Mouse (Mus musculus): Measurements from ENCODE around the gene Stkld1. TPM values are rescaled to one million over a fixed set of nuclear protein-coding genes. Genes with fewer than 3 reads are reported as not detected.

Stkld1 gene
- total and polyA plus RNA-seq, 3 experiments, result 0.13 to 0.29 (median 0.19) TPM

GRCm38 (mm10) chr2:26954735-26955395, 21.0 kb downstream of the Stkld1 start:
- dilution Hi-C loops (cut with MboI; ENCODE audit: extremely low pct_ligation_motif_present, extremely low pct_unique_long_range_greater_than_20kb, low sequenced_read_pairs), result no loop called here
- Histone ChIP-seq H3K27me3 (replicated peaks) (no peaks in the 10 kb centered on the region), H3K9me3 (replicated peaks; ENCODE audit: low read length) (no peaks in the 10 kb centered on the region), H3K27ac (ENCODE audit: insufficient read depth, low read depth) (no peak overlapping the region), H3K36me3 (replicated peaks in 1 of 2; ENCODE audit: control insufficient read depth in 1 of 2, insufficient read depth in 1 of 2, low read length in 1 of 2) (peaks cover 71 to 92% of the 10 kb centered on the region in 2 experiments), H3K4me3 (replicated peaks in 1 of 3; ENCODE audit: low read depth in 2 of 3, low read length in 2 of 3, poor library complexity in 1 of 3) (no peak overlapping the region), H3K4me1 (ENCODE audit: control insufficient read depth in 1 of 2, insufficient read depth in 2 of 2) (peaks cover 0 to 5% of the 10 kb centered on the region in 2 experiments; a peak in 1 of 4 replicates), H3K79me2 (replicated peaks; ENCODE audit: control insufficient read depth, extremely low read depth, insufficient read depth, poor library complexity, severe bottlenecking) (no peaks in the 10 kb centered on the region), H3K9ac (ENCODE audit: insufficient read depth, low read depth) (no peak overlapping the region), H3K4me2 (ENCODE audit: insufficient read depth, low read depth, poor library complexity, severe bottlenecking) (no peak overlapping the region)
- DNase-seq (ENCODE audit: extremely low read depth), result no peak
- TF ChIP-seq TCF12 (IDR thresholded peaks at IDR 0.05; ENCODE audit: low read depth, low read length), result no peak
- no peak for TF ChIP-seq MEF2A (IDR thresholded peaks at IDR 0.05; ENCODE audit: borderline replicate concordance, low read depth, low read length)
- TF ChIP-seq UBTF (IDR thresholded peaks at IDR 0.05; ENCODE audit: low read depth, low read length), result no peak
- no peak for TF ChIP-seq ZKSCAN1 (IDR thresholded peaks at IDR 0.05; ENCODE audit: borderline replicate concordance, low read depth, low read length)
- no peak for TF ChIP-seq POLR2A (IDR thresholded peaks at IDR 0.05; ENCODE audit: low read depth, low read length)
- no peak for TF ChIP-seq ZMIZ1 (IDR thresholded peaks at IDR 0.05; ENCODE audit: low read depth, low read length)
- TF ChIP-seq SIN3A (IDR thresholded peaks at IDR 0.05; ENCODE audit: low read length), result no peak
- no peak for TF ChIP-seq E2F4 (IDR thresholded peaks at IDR 0.05; ENCODE audit: insufficient replicate concordance, low read depth, low read length)
- no peak for TF ChIP-seq MAX (IDR thresholded peaks at IDR 0.05; ENCODE audit: low read length)
- no peak for TF ChIP-seq SMC3 (IDR thresholded peaks at IDR 0.05; ENCODE audit: low read depth, low read length)
- no peak for TF ChIP-seq ZC3H11A (IDR thresholded peaks at IDR 0.05; ENCODE audit: low read depth, low read length)
- TF ChIP-seq JUND (conservative IDR thresholded peaks at IDR 0.05; ENCODE audit: low read depth, low read length), result no peak
- no peak for TF ChIP-seq ELF1 (IDR thresholded peaks at IDR 0.05; ENCODE audit: low read depth, low read length)
- in situ Hi-C loops (cut with MboI; ENCODE audit: low pct_ligation_motif_present, low pct_unique_long_range_greater_than_20kb, low sequenced_read_pairs), result no loop called here

- peaks cover 3% of the 10 kb centered on the region for H3K79me2 ChIP-seq (replicated peaks; ENCODE audit: control insufficient read depth, extremely low read depth, insufficient read depth, poor library complexity, severe bottlenecking)
- no peak overlapping the region for H3K4me2 ChIP-seq (ENCODE audit: insufficient read depth, low read depth, poor library complexity, severe bottlenecking)
- DNase-seq (ENCODE audit: extremely low read depth), result no peak
- no peak overlapping the region for H3K27ac ChIP-seq (ENCODE audit: insufficient read depth, low read depth)
- no peak for TF ChIP-seq CHD1 (IDR thresholded peaks at IDR 0.05; ENCODE audit: low read depth, low read length)
- TF ChIP-seq SMC3 (IDR thresholded peaks at IDR 0.05; ENCODE audit: low read depth, low read length), result no peak
- no peak for TF ChIP-seq POLR2A (IDR thresholded peaks at IDR 0.05; ENCODE audit: low read depth, low read length)
- no peak for TF ChIP-seq MXI1 (IDR thresholded peaks at IDR 0.05; ENCODE audit: low read depth, low read length)
- TF ChIP-seq CHD2 (IDR thresholded peaks at IDR 0.05; ENCODE audit: low read length), result no peak
- TF ChIP-seq IRF4 (IDR thresholded peaks at IDR 0.05; ENCODE audit: low read depth, low read length), result no peak
- no peak for TF ChIP-seq ZNF384 (IDR thresholded peaks at IDR 0.05; ENCODE audit: low read depth, low read length)
- TF ChIP-seq RAD21 (IDR thresholded peaks at IDR 0.05; ENCODE audit: low read depth, low read length), result no peak
- TF ChIP-seq USF2 (conservative IDR thresholded peaks at IDR 0.05; ENCODE audit: low read depth, low read length), result no peak
- in situ Hi-C loops (cut with MboI; ENCODE audit: low pct_ligation_motif_present, low pct_unique_long_range_greater_than_20kb, low sequenced_read_pairs), result no loop called here
- no peaks in the 10 kb centered on the region for H3K27me3 ChIP-seq (replicated peaks)
- H3K9ac ChIP-seq (ENCODE audit: insufficient read depth, low read depth), result no peak overlapping the region
- dilution Hi-C loops (cut with MboI; ENCODE audit: extremely low pct_ligation_motif_present, extremely low pct_unique_long_range_greater_than_20kb, low sequenced_read_pairs), result no loop called here
- H3K4me3 ChIP-seq (replicated peaks in 1 of 3; ENCODE audit: low read depth in 2 of 3, low read length in 2 of 3, poor library complexity in 1 of 3), result no peak overlapping the region
- H3K9me3 ChIP-seq (replicated peaks; ENCODE audit: low read length), result no peaks in the 10 kb centered on the region
- H3K36me3 ChIP-seq (replicated peaks in 1 of 2; ENCODE audit: control insufficient read depth in 1 of 2, insufficient read depth in 1 of 2, low read length in 1 of 2), result peaks cover 77 to 92% of the 10 kb centered on the region in 2 experiments
- H3K4me1 ChIP-seq (ENCODE audit: control insufficient read depth in 1 of 2, insufficient read depth in 2 of 2), result peaks cover 0 to 10% of the 10 kb centered on the region in 2 experiments; a peak in 2 of 4 replicates
These were observed 23.1 kb downstream of the Stkld1 start for GRCm38 (mm10) chr2:26956811-26957487.

Data from CH12.LX (cell line).